ENCODE assay signal across 12 mouse cellular contexts in genomic region chr2:162976001-162976400, GRCm38 (mm10). TPM values are rescaled to one million over a fixed set of nuclear protein-coding genes. Genes with fewer than 3 reads are reported as not detected.
DNase-seq lines count a peak whose midpoint lies in the region; ATAC-seq and TF ChIP-seq lines count a peak whose summit lies in the region.
"Had no signal": no experiment of that assay in that cellular context is flagged by ENCODE, and none has a peak within 500 bp of the region (broad histone marks: within the 10 kb centered on the region; RNA-seq: fewer than 3 reads in every experiment).

No protein-coding gene starts in this region.

- intact Hi-C loops in heart, postnatal 36 days (cut with DNase I): no loop called here

- TF ChIP-seq POLR2A in kidney, adult 2 months (IDR thresholded peaks at IDR 0.05; ENCODE audit: low read depth, low read length): no peak

- 50% methylated on average over 4 of the region's 4 CpGs for WGBS in kidney, adult 2 months
- WGBS in kidney, embryonic 14.5 days: 72% methylated on average over 4 of the region's 4 CpGs

- no peak overlapping the region for H3K9ac ChIP-seq in kidney, embryonic 14.5 days (ENCODE audit: low read depth, low read length)
- H3K9ac ChIP-seq: liver, embryonic 14.5 days had no signal

- peak overlapping the region; percentile 27; the same call in 1 of the 2 replicates for H3K27ac ChIP-seq in kidney, adult 2 months (ENCODE audit: insufficient read depth, low read depth, low read length)
- no peak overlapping the region for H3K27ac ChIP-seq in kidney, embryonic 14.5 days (ENCODE audit: low read depth, low read length)
- H3K27ac ChIP-seq: liver, embryonic 14.5 days had no signal

- no peaks in the 10 kb centered on the region for H3K9me3 ChIP-seq in kidney, embryonic 14.5 days (ENCODE audit: control insufficient read depth, low read length)

- ATAC-seq in kidney, embryonic 14.5 days (ENCODE audit: low FRiP score, low TSS enrichment): no peak

- no peaks in the 10 kb centered on the region for H3K36me3 ChIP-seq in kidney, adult 2 months (ENCODE audit: control insufficient read depth, insufficient read depth, low read length)
- H3K36me3 ChIP-seq in kidney, embryonic 14.5 days (ENCODE audit: control insufficient read depth, insufficient read depth, low read length): no peaks in the 10 kb centered on the region

- TF ChIP-seq CTCF in kidney, adult 2 months (conservative IDR thresholded peaks at IDR 0.05; ENCODE audit: insufficient read depth, insufficient read length, low read depth, low read length): no peak

- H3K4me2 ChIP-seq in kidney, embryonic 14.5 days (replicated peaks; ENCODE audit: low read depth, low read length): no peak overlapping the region

- DNase-seq in cerebellum, postnatal 10 days: peak; percentile 63 to 71
- DNase-seq in cerebellum, adult 9-11 months: no peak
- DNase-seq in kidney, adult 2 months: peak; percentile 84
- DNase-seq in heart, postnatal 36 days: peak; percentile 48 to 50
- peak; percentile 41 to 64 for DNase-seq in lung, postnatal 4 days
- DNase-seq in frontal cortex, postnatal 25 days (ENCODE audit: low spot score in 2 of 2): no peak
- no peak for DNase-seq in spleen, adult 12 weeks (ENCODE audit: low spot score)
- DNase-seq: B cell, adult 2 months; cerebellum, adult 8-10 months had no signal

- no peak overlapping the region for H3K4me3 ChIP-seq in kidney, adult 2 months (ENCODE audit: insufficient read depth, low read depth, low read length)
- no peak overlapping the region for H3K4me3 ChIP-seq in kidney, embryonic 14.5 days (ENCODE audit: low read length)

- H3K27me3 ChIP-seq in kidney, adult 2 months (replicated peaks; ENCODE audit: control insufficient read depth, insufficient read depth, low read length): no peaks in the 10 kb centered on the region
- H3K27me3 ChIP-seq in kidney, embryonic 14.5 days (ENCODE audit: control insufficient read depth, insufficient read depth, low read length): no peaks in the 10 kb centered on the region

- H3K4me1 ChIP-seq in kidney, adult 2 months (ENCODE audit: control insufficient read depth, insufficient read depth, low read length): peaks cover 7% of the 10 kb centered on the region
- no peaks in the 10 kb centered on the region for H3K4me1 ChIP-seq in kidney, embryonic 14.5 days (ENCODE audit: control insufficient read depth, insufficient read depth, low read length)

RNA-seq across cellular contexts. Expression of gene Sgk2, which starts 11.1 kb away (rescaled TPM):
- polyA plus RNA-seq in kidney, adult 2 months (2012; rRNA removed): 98.5 and 101 TPM in 2 replicates
- 0.97 and 2.5 TPM in 2 replicates for polyA plus RNA-seq in kidney, embryonic 14.5 days (2014; fragmentation: Nextera tagmentation; extraction: Ambion mirVana)
- total RNA-seq in heart, postnatal 36 days (2021): not detected

RNA-seq across cellular contexts. Expression of gene L3mbtl1, which starts 32.7 kb away (rescaled TPM):
- polyA plus RNA-seq in kidney, adult 2 months (2012; rRNA removed): 0.27 and 0.34 TPM in 2 replicates
- polyA plus RNA-seq in kidney, embryonic 14.5 days (2014; fragmentation: Nextera tagmentation; extraction: Ambion mirVana): 0.07 TPM in 1 of 2 replicates, not detected in the other
- not detected for total RNA-seq in heart, postnatal 36 days (2021)
- polyA plus RNA-seq: small intestine, adult 2 months had no signal

RNA-seq across cellular contexts. Expression of gene Ift52, which starts 41.2 kb away (rescaled TPM):
- 34.6 and 37.5 TPM in 2 replicates for polyA plus RNA-seq in kidney, adult 2 months (2012; rRNA removed)
- 43.4 and 56.0 TPM in 2 replicates for polyA plus RNA-seq in kidney, embryonic 14.5 days (2014; fragmentation: Nextera tagmentation; extraction: Ambion mirVana)
- 10 to 100 TPM; 21.0 to 22.2 TPM for total RNA-seq in heart, postnatal 36 days (2021)

RNA-seq across cellular contexts. Expression of gene Srsf6, which starts 44.7 kb away (rescaled TPM):
- 58.7 and 64.6 TPM in 2 replicates for polyA plus RNA-seq in kidney, adult 2 months (2012; rRNA removed)
- 215 and 243 TPM in 2 replicates for polyA plus RNA-seq in kidney, embryonic 14.5 days (2014; fragmentation: Nextera tagmentation; extraction: Ambion mirVana)
- total RNA-seq in heart, postnatal 36 days (2021): 10 to 100 TPM; 61.0 to 63.7 TPM

Comparison
In these comparisons a context has a peak if more than half of its experiments do, and no peak if none do; other contexts are left out.
1. DNase-seq: peak in cerebellum, postnatal 10 days (2 of 2), kidney, adult 2 months (single experiment), heart, postnatal 36 days (2 of 2) and lung, postnatal 4 days (2 of 2); none in cerebellum, adult 9-11 months (single experiment), frontal cortex, postnatal 25 days (0 of 2) and spleen, adult 12 weeks (single experiment).
2. RNA of gene Sgk2, which starts 11.1 kb away (polyA plus RNA-seq): 98.5 to 101 TPM in kidney, adult 2 months; 0.97 to 2.5 TPM in kidney, embryonic 14.5 days; every median in the first group is over 10 times any median in the second.